18 mouse cellular contexts compared by ENCODE assay signal in the genomic region with DNA sequence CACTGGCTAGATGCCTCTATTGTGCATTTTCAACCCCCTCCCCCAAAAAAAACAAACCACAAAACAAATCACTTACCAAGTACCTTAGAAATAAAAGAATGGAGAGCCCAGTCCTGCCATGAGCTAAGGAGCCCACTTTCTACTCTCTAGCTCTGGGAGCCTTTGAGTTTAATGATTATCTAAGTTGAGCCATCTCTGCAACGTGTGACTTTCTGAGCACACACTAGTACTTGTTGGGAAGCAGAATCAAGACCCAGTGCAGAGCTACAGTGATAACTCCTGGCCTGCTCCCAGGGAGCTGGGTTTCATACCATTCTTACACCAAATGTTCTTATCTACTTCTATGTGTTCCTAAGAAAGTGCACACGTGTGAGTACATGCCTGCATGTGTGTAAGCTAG.
"Had no signal": no experiment of that assay in that cellular context is flagged by ENCODE, and none has a peak within 500 bp of the region (broad histone marks: within the 10 kb centered on the region; RNA-seq: fewer than 3 reads in every experiment).

No protein-coding gene starts in this region.

- H3K27me3 ChIP-seq: lung, embryonic 15.5 days; midbrain, embryonic 13.5 days; midbrain, embryonic 15.5 days; neural tube, embryonic 12.5 days; stomach, embryonic 15.5 days had no signal

- H3K36me3 ChIP-seq: lung, embryonic 15.5 days; midbrain, embryonic 13.5 days; midbrain, embryonic 15.5 days; neural tube, embryonic 12.5 days; stomach, embryonic 15.5 days had no signal

- H3K9me3 ChIP-seq: lung, embryonic 15.5 days; megakaryocyte, embryonic 14.5 days; midbrain, embryonic 13.5 days; midbrain, embryonic 15.5 days; neural tube, embryonic 12.5 days; stomach, embryonic 15.5 days had no signal

- H3K4me2 ChIP-seq: lung, embryonic 15.5 days; midbrain, embryonic 11.5 days; midbrain, embryonic 13.5 days; midbrain, embryonic 15.5 days; neural tube, embryonic 12.5 days; stomach, embryonic 15.5 days had no signal

- H3K9ac ChIP-seq: liver, embryonic 14.5 days; lung, embryonic 15.5 days; midbrain, embryonic 13.5 days; midbrain, embryonic 15.5 days; neural tube, embryonic 12.5 days; stomach, embryonic 15.5 days had no signal

- ATAC-seq: lung, postnatal 0 days; midbrain, embryonic 13.5 days; midbrain, embryonic 15.5 days had no signal

- H3K4me1 ChIP-seq: stomach, embryonic 15.5 days had no signal

- DNase-seq: lung, adult 2 months; lung, postnatal 14 days; lung, postnatal 36 days; right cerebral cortex, postnatal 14 days; thymus, adult 2 months; thymus, postnatal 25 days; thymus, postnatal 4 days had no signal

- H3K4me3 ChIP-seq: lung, embryonic 15.5 days; megakaryocyte, embryonic 14.5 days; midbrain, embryonic 13.5 days; midbrain, embryonic 15.5 days; neural tube, embryonic 12.5 days; stomach, embryonic 15.5 days had no signal

- H3K27ac ChIP-seq: liver, embryonic 14.5 days; lung, embryonic 15.5 days; macrophage; midbrain, embryonic 13.5 days; midbrain, embryonic 15.5 days; neural tube, embryonic 12.5 days; stomach, embryonic 15.5 days; stomach, postnatal 0 days had no signal
